Mouse (Mus musculus): ENCODE results near the gene Rgs7.
A peak's percentile ranks its signal among the peaks of the same experiment; 100 is the strongest.

Rgs7 gene

DNA sequence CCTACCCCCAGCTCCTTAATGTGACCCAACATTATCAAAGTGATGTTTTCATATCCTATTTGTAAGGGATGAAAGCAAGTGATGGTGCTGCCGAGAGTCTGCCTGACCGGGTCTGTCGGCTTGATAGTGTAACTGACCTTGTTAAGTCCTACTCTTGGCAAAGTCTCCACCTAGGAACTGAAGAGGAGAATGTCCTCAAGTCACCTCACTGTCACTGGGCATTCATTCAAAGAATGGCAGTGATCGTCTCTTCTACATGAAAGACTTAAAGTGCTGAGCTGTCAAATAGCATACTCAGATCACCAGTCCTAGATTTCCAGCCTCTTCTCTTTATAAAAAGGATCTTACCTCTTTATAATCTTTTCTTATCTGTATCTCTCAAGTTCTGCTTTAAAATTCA lies 293.4 kb downstream of the Rgs7 start:
- ATAC-seq (ENCODE audit: insufficient number of reproducible peaks, low FRiP score, low TSS enrichment), result no peak; the same call in 1 of the 2 replicates

DNA sequence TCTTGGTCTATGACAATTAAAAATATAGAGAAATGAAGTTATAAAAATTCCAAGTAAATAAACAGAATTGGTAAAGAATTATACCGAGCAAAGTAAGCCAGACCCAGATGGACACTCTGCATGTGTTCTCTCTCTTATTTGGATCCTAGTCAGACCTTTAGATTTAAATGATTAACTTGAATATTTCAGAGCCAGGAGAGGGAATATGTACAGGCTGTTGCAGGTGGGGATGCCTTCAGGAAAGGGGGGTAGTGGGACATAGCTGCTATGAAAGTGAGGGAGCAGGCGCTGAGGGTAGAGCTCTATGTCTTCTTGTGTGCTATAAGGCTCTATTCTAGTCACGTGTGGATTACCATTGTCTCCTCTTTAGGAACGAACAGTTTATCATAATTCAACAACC lies 296.5 kb downstream of the Rgs7 start:
- peak; percentile 82 for ATAC-seq (ENCODE audit: insufficient number of reproducible peaks, low FRiP score, low TSS enrichment)

DNA sequence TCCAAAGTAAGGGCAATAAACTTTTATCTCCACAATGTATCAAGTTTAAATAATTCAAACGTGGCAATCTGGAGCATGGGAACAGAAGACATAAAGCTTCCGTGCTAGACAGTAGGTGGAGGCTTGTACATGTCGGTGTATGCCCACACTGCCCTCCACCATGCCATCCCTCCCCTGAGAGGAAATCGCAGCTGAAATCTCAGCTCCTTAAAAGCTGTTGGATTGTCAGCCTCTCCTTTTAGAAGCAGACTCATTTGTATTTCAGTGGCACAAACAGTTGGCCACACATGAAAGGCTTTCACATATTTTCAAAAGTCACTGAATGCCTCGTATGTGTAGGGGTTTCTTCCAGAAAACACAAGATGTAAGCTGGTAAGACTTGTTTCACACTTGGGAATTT lies 304.1 kb downstream of the Rgs7 start:
- ATAC-seq (ENCODE audit: insufficient number of reproducible peaks, low FRiP score, low TSS enrichment), result no peak

DNA sequence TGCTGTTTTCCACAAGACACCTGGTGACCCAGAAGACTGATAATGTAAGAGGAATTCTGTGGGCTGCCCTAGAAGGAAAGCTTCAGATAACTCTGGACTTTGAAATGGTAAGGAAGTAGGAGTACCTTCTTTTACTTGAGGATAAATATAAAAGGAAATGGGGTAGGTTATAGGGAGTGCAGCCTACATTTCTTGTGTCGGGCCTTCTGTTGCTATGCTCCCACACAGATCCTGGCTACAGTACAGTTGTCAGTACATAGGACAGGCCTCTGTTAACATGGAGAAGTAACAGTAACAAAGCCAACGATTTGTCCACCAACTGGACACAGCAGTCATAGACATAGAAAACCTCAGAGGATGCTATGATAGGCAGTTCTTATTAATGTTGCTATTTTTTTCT lies 307.1 kb downstream of the Rgs7 start:
- no peak for ATAC-seq (ENCODE audit: insufficient number of reproducible peaks, low FRiP score, low TSS enrichment)

DNA sequence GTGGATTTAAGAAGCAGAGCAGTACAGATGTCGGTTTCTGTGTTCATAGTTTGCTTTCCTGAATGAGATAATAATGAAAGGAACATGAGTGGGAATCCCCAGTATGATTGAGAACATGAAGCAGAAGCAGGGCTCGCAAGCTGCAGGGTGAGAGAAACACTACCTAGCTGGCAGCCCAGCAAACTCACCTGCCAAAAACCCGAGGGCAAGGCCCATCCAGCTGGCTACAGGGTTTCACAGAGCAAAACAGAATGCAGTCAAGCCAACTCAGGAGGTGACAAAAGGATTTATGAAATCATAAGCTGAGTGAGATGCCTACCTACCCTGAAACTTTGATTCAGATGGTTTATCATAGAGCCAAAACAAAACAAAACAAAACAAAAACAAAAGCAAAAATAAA lies 307.6 kb downstream of the Rgs7 start:
- ATAC-seq (ENCODE audit: insufficient number of reproducible peaks, low FRiP score, low TSS enrichment), result peak; percentile 99

DNA sequence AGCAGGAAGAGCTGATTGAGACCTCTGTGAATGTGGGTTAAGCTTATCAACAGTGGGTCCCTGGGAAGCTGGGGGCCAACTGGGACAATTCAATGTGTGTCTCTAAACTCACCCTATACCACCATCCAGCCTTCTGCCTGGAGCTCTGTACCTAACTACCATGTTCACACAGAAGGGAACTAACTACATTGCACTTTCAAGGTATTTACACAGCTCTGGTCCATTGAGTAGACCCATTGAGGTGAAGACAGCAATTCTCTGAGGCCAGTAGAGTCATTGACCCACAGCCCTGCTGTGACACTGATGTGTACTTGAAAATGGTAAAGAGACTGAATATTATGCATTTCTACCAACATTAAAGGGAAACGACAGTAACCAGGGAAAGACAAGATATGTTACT lies 313.6 kb downstream of the Rgs7 start:
- no peak for ATAC-seq (ENCODE audit: insufficient number of reproducible peaks, low FRiP score, low TSS enrichment)

DNA sequence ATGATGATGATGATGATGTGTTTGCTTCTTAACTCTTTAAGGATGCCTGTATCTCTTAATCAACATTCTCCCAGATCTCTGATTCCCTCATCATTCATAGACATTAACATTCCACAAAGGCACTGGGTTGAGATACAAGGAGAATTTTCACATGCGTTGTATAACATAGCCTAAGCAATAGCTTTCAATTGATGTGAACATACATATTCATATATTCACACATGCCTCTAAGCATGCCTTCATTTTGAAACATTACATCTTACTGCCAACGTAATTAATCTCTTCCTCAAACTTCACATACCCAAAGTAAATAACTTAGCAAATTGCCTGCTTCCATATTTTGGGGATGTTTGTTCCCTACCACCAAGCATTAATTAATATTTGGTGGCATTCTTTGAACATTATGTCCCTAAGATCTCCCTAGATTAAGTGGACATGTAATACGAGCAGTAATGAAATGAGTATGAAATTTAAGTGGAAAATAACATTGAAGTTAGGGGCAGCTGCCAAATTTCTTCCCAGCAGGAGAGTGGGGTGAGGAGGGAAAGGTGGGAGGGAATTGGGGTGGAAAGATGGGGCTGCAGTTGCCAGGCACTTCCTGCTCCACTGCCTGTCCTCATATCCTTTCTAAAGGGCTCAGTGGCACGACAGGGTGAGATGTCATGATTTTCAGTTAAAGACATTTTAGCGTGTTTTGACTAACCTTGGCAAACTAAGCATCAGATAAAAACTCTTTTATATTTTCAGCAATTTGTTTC lies 317.2 kb downstream of the Rgs7 start:
- no peak; the same call in 1 of the 2 replicates for ATAC-seq (ENCODE audit: insufficient number of reproducible peaks, low FRiP score, low TSS enrichment)

DNA sequence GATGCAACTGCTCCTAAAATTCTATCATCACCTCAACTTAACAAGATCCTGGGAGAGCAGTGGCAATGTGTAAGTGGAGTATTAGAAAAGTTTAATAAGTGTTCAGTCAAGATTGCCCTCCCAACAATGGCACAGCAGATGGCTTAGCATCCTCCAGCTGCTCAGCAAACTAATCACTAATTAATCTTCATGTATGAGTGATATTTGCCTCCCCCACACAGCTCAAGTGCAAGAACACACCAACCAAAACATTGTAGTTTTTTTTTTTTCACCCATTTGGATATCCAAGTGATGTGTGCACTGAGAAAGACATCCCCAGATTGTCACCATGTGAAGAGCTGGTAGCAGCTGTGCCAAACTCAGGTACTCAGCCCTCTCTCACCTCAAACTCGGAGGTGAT lies 336.8 kb downstream of the Rgs7 start:
- no peak for ATAC-seq (ENCODE audit: insufficient number of reproducible peaks, low FRiP score, low TSS enrichment)

DNA sequence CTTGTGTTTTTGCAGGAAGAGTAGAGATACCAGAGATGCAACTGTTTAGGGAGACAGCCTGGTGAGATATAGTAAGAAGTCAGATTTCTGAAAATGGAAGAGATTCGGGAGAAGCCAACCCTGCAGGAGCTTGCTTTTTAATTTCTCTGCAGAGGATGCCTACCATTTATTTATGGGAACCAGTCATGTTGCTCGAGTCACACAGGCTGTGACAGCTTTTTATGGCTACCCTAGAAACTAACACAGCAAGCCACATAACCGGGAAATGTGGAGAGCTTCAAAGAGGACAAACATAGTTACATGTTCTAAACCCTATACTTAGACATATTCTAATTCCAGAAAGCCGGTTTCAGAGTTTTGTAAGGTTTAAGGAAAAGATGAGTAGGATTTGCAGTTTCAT lies 349.2 kb downstream of the Rgs7 start:
- no peak for ATAC-seq (ENCODE audit: insufficient number of reproducible peaks, low FRiP score, low TSS enrichment)

DNA sequence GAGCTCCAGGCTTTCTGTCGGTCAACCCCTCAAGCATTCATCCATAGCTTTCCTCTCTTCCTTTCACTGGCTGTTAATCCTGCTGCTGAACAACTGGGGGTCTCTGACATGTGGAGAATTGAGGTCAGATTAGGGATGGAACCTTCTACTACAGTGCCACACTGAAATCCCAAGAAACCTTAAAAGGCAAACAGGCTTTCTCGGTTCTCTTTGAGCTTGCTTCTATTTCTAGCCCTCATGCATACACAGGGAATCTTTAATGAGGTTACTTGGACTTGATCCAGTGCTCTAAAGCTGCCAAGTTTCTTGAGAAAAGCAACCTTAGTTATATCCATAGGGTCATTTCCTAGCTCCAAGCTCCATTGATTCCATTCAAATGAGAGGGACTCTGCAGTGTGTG lies 363.8 kb downstream of the Rgs7 start:
- peak; percentile 72 for ATAC-seq (ENCODE audit: insufficient number of reproducible peaks, low FRiP score, low TSS enrichment)

DNA sequence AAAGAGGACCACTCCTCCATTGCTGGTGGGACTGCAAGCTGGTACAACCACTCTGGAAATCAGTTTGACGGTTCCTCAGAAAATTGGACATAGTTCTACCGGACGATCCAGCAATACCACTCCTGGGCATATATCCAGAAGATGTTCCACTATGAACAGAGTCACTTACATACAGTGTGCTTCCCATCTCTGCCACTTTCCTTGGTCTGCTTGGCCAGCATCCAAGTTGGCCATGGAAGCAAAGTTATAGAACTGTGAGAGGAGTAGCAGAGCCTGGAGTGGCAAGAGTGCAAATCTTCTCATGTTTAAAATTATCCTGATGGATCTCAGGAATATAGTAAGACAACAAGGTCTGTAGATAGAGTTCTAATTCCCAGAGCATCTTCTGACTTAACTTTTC lies 367.9 kb downstream of the Rgs7 start:
- no peak for ATAC-seq (ENCODE audit: insufficient number of reproducible peaks, low FRiP score, low TSS enrichment)

DNA sequence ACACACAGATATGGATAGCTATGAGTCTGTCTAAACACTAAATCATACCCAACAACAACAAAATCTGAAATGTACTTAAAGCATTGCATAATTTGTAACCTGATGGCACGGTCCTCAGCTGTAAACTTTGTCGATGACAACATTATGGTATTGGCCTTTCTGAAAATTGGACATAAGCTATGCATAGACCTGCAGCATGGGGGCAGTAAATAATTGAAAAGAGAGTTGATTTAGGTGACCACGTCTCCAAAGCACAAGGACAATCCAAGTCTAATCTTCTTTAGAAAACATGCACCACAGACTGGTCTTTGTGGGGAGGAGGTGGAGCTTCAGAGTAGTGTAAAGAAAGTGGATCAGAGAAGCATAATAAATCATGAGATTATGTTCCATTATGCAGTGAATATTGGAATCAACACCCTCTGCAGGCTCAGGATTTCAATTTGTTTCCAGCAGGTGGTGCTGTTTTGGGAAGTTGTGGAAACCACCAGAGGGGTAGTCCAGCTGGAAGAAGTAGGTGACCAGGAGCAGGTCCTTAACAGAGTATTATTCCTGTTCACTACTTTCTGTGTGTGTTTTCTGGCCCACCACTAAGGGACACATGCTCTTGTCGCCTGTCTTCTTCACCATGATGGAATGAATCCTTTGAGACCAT lies 373.3 kb downstream of the Rgs7 start:
- ATAC-seq (ENCODE audit: insufficient number of reproducible peaks, low FRiP score, low TSS enrichment), result peak; percentile 52

DNA sequence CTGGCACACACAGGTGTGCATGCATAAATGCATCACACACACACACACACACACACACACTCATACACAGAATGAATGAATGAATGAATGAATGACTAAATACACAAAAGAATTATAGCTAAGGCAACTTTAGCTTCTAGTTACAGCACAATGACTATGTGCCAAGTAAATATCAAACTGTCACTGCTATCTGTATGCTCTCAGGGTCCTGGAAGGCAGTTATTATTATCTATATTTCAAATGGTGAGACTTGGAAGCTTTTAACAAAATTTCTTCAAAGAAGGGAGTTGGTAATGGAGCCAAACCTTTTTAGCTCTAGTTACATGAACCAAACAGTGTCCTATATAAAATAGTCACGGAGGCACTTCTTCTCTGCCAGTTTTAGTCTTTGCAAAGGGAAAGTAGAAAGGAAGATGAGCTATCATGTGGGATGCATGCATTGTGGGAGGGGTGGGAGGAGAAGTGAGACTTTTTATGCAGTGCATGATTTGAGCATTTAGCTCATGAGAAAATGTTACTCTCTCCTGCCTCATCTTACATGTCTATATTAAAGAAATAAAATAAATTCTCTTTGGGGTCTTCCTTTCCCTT lies 383.9 kb downstream of the Rgs7 start:
- no peak for ATAC-seq (ENCODE audit: insufficient number of reproducible peaks, low FRiP score, low TSS enrichment)

DNA sequence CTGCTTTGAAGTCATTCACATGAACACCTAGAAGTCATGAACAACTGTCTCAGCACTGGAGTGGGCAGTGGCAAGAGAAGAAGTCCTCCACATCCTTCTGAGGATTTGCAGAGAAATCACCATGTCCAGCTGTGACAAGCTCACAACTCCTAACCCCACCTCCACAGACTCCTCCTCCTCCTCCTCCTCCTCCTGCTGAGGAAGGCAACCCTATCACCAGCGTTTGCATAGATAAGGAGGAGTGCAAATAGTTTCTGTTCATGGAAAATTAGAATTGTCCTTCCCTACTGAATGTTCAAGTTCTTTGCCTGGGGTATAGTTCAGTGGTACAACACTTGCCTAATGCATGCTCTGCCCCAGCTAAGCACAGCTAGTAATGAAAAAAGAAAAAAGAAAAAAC lies 386.0 kb downstream of the Rgs7 start:
- no peak for ATAC-seq (ENCODE audit: insufficient number of reproducible peaks, low FRiP score, low TSS enrichment)

DNA sequence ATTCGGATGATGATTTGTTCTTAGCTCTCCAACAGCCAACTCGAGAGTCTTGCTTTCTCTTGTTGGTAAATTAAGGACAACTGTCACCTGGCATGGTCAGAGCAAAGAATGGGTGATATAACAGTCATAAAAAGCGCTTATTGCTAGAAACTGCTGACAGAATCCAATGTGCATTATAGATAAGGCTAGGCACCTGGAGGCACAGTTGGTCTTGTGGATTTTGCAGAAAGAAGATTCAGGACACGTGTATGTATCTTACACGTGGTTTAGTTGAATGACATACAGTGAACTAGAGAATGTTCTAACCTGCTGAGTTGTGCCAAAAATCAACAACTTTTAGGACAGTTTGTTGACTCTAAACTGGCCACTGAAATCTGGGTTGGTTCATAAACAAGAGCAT lies 386.9 kb downstream of the Rgs7 start:
- ATAC-seq (ENCODE audit: insufficient number of reproducible peaks, low FRiP score, low TSS enrichment), result no peak

DNA sequence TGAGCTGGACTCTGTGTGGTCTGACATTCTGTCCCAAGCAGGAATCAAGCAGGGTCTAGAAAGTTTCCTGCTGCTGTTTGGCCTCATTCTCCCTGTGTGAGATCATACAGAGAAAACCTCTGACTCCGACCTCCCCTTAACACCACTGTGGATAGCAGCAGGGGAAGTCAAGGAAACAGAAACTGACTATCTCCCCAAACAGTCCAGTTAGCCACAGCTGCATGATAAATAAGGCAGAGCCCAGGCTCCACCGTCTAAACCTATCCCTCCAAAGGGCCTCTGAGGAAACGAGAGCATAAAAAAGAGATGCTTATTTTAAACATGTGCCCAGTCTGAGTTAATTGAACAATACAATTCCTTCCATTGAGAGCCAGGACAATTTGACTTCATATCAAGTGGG lies 395.3 kb downstream of the Rgs7 start:
- no peak for ATAC-seq (ENCODE audit: insufficient number of reproducible peaks, low FRiP score, low TSS enrichment)

DNA sequence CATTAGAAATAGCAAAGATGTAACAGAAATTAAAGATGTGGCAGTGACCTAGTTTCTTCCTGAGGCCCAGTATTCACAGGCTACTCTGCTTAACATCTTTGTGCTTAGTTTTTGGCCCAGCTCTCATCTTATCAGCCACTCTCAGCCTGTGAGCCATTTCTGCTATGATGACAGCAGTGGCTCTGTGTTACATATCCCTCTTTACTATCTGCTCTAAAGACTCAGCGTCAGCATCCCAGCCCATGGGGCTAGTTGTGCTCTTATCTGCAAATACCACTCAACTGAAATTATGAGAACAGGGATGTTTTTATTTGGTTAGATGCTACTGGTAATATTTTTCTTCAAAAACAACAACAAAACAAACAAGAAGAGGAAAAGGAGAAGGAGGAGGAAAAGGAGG lies 410.2 kb downstream of the Rgs7 start:
- no peak for ATAC-seq (ENCODE audit: insufficient number of reproducible peaks, low FRiP score, low TSS enrichment)

DNA sequence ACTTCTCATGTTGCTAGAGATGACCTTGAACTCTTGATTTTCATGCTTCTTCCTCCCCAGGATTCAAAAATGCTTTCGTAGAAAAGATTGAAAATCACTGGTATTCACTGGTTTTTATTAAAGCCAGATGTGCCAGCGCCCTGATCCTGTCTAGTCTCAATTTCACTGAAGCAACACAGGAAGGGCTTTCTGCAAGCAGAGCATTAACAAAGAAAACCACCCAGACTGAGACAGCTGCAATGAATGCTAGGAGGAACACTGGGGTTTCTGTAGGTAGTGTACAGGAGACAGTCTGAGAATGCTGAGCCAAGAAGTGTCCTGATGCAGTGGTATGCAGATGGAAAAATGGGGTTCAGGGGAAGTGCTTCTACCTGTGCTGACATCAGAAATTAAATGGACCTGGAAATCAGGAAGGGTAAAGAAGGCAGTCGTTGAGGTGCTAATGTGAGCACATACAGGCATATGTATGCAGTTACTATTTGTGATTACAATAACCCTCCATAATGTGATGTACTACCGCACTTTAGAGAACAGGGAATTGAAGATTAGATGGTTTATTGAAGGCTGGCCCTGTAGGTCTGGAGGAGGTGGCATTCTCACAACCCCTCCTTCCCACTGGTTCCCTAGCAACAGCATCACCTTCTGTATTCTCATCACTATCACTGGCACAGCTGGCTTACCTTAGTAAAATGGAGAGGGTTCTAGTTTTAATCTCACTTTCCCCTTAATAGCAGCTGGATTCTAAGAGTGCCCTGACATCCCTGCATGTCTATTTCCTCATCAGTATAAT lies 412.3 kb downstream of the Rgs7 start:
- ATAC-seq (ENCODE audit: insufficient number of reproducible peaks, low FRiP score, low TSS enrichment), result no peak

DNA sequence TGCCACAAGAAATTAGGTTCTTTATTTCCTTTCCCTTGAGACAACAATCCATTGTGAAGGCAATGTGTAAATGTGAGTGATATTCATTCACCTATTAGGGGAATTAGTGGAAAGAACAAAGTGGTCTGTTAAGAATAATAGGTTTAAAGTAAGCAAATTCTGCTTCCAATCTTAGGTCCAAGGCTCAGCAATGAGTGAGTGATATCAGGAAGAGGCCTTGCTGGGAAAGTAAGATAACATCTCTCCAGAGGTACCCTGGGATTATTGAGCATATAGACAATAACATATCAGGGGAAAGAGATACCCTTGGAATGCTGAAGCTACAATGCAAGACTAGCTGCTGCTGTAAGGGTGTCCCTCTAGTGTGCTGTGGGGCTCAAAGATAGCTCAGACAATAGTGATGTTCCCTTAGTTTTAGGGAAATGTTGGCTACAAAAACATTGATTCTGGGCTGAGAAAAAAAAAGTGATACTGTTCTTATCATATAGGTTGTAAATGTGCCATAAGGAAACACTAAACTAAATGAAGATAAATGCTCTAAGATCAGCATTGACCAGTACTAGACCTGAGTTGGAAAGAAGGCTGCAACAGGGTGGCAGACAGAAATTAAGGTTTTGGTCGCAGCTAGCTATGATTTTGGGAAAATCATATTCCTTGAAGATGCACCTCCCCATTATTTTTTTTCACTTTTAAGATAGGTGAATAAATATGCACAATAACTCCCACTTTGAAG lies 418.6 kb downstream of the Rgs7 start:
- ATAC-seq (ENCODE audit: insufficient number of reproducible peaks, low FRiP score, low TSS enrichment), result no peak

DNA sequence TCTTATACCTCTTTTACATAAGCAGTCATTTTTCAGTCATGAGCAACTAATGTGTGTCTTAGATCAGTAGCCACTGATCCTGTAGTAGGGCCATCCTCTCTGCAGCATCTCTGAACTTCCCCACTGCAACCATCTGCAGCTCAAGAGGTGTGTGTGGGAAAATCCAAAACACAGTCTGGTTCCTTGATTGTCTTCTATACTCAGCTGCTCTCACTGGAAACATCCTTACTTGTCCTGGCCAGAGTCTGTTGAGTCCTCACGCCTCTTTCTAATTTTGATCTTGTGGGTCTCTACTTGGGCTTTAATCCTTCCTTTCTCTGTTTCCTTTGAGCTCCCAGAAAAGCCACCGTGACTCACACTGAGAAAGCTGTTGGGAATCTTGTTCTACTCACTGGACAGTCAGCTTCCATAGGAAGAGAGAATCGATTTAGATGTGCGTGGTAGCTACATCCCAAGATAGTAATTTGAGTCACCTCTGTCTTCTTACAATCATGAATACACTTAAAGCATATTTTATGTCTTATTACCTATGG lies 422.5 kb downstream of the Rgs7 start:
- no peak for ATAC-seq (ENCODE audit: insufficient number of reproducible peaks, low FRiP score, low TSS enrichment)
